Mouse (Mus musculus) kidney, adult 2 months (tissue): ENCODE data around the gene Asxl1. TPM values are rescaled to one million over a fixed set of nuclear protein-coding genes. Genes with fewer than 3 reads are reported as not detected.

Experiments
- DNase-seq: peaks from one replicate; pipeline ENCODE4 v3.0.0; 2021
- H3K27ac ChIP-seq: fragments of 200-500 bp; 2 replicates; pipeline ENCODE4 v1.5.1; 2012; ENCODE audit warnings: low read depth, low read length, control low read depth, inconsistent platforms; ENCODE audit not compliant: insufficient read depth
- H3K27me3 ChIP-seq: fragments of 200-500 bp; replicated peaks from 2 replicates; pipeline ENCODE4 v1.6.1; 2012; ENCODE audit warnings: mild to moderate bottlenecking, moderate library complexity, low read length, inconsistent platforms; ENCODE audit not compliant: control insufficient read depth, insufficient read depth
- H3K36me3 ChIP-seq: fragments of 200-500 bp; 2 replicates; pipeline ENCODE4 v1.6.1; 2012; ENCODE audit warnings: mild to moderate bottlenecking, moderate library complexity, low read length, inconsistent platforms; ENCODE audit not compliant: control insufficient read depth, insufficient read depth
- H3K4me1 ChIP-seq: fragments of 200-500 bp; 2 replicates; pipeline ENCODE4 v1.6.1; 2011; ENCODE audit warnings: low read length; ENCODE audit not compliant: control insufficient read depth, insufficient read depth
- H3K4me3 ChIP-seq: fragments of 200-500 bp; 2 replicates; pipeline ENCODE4 v1.5.1; 2011; ENCODE audit warnings: mild to moderate bottlenecking, low read depth, low read length, control low read depth; ENCODE audit not compliant: insufficient read depth
- CTCF ChIP-seq: fragments of 200-500 bp; conservative IDR thresholded peaks from 2 replicates; pipeline ENCODE4 v1.5.1; 2011; ENCODE audit warnings: low read depth, mild to moderate bottlenecking, control low read depth, low read length, moderate library complexity, mixed read lengths; ENCODE audit not compliant: insufficient read depth, insufficient read length
- POLR2A ChIP-seq: fragments of 200-500 bp; IDR thresholded peaks from one replicate; pipeline ENCODE4 v1.6.1; 2011; ENCODE audit warnings: low read depth, low read length, control low read depth
- WGBS: fragments of 180-500 bp; shearing (Covaris S2); methylation state at CpG from one replicate; pipeline ENCODE4 v1.1.7; 2018; 5-methylcytosine and 5-hydroxymethylcytosine counted together
- polyA plus RNA-seq: library from polyadenylated mRNA; depleted of rRNA; stranded (reverse); fragments of >200 nt; gene quantifications from 2 replicates; pipeline ENCODE4 v1.2.3, GENCODE M21; 2012; rRNA removed

Gene Asxl1
- polyA plus RNA-seq = 9.1 and 10.0 TPM in 2 replicates

GRCm38 (mm10) chr2:153345454-153346220 lies at the start of gene Asxl1:
Asxl1 (plus strand) TSS chr2:153345829.
- no peak for TF ChIP-seq POLR2A
- no peak for TF ChIP-seq CTCF
- peak; percentile 99 for DNase-seq
- WGBS = under 1% methylated on average over 65 of the region's 79 CpGs
- Histone ChIP-seq H3K4me1 (peaks cover 16% of the 10 kb centered on the region; the same call in 1 of the 2 replicates), H3K4me3 (peak within 1 kb of the TSS; percentile 95), H3K27me3 (no peaks in the 10 kb centered on the region), H3K36me3 (no peaks in the 10 kb centered on the region), H3K27ac (peak within 1 kb of the TSS; percentile 99)

GRCm38 (mm10) chr2:153297771-153298170 lies 47.9 kb upstream of the Asxl1 start:
- WGBS = 77% methylated on average over 4 of the region's 4 CpGs
- H3K36me3 ChIP-seq = no peaks in the 10 kb centered on the region
- no peak overlapping the region for H3K27ac ChIP-seq
- no peak overlapping the region for H3K4me3 ChIP-seq
- TF ChIP-seq CTCF = no peak
- no peak for TF ChIP-seq POLR2A
- H3K4me1 ChIP-seq = peaks cover 6% of the 10 kb centered on the region; the same call in 1 of the 2 replicates
- DNase-seq = no peak
- H3K27me3 ChIP-seq = no peaks in the 10 kb centered on the region

GRCm38 (mm10) chr2:153298460-153298859 lies 47.2 kb upstream of the Asxl1 start:
- WGBS = 50% methylated on average over 4 of the region's 4 CpGs
- Histone ChIP-seq H3K4me1 (peaks cover 6% of the 10 kb centered on the region; the same call in 1 of the 2 replicates), H3K27me3 (no peaks in the 10 kb centered on the region), H3K36me3 (no peaks in the 10 kb centered on the region), H3K4me3 (no peak overlapping the region), H3K27ac (peak overlapping the region; percentile 16; the same call in 1 of the 2 replicates)
- no peak for DNase-seq
- TF ChIP-seq CTCF = no peak
- TF ChIP-seq POLR2A = no peak

- H3K4me3 ChIP-seq = no peak overlapping the region
- H3K27me3 ChIP-seq = no peaks in the 10 kb centered on the region
- H3K36me3 ChIP-seq = no peaks in the 10 kb centered on the region
- DNase-seq = peak; percentile 29
- WGBS = 33% methylated on average over 4 of the region's 4 CpGs
- H3K4me1 ChIP-seq = peaks cover 6% of the 10 kb centered on the region; the same call in 1 of the 2 replicates
- no peak for TF ChIP-seq POLR2A
- TF ChIP-seq CTCF = 0 out of 2 replicates have a peak, but pooled peaks have one; percentile 23
- 0 out of 2 replicates have a peak overlapping the region, but pooled peaks have one; percentile 16 for H3K27ac ChIP-seq
Measured at GRCm38 (mm10) chr2:153298863-153299262, 46.8 kb upstream of the Asxl1 start.

DNA sequence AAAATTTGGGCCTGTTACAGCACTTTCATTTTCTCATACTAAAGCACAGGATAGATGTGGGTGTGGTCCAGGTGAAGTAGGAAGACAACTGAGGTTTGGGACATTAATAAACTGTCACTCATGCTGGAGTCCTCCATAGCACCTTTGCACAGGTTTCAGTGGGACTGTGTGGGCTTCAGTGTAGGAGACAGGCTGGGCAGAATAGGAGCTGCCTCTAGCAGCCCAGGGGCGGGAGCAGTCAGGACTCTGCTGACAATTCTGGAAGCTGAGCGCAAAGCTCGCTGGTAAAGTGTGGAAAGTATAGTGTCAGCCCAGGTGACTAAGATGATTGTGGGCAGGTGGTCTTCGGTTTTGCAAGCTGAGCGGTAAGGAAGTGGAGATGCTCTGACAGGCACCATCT lies 44.5 kb upstream of the Asxl1 start:
- WGBS = 86% methylated on average over 5 of the region's 5 CpGs
- Histone ChIP-seq H3K27ac (no peak overlapping the region), H3K4me1 (peaks cover 6% of the 10 kb centered on the region; the same call in 1 of the 2 replicates), H3K36me3 (no peaks in the 10 kb centered on the region), H3K27me3 (no peaks in the 10 kb centered on the region), H3K4me3 (no peak overlapping the region)
- no peak for TF ChIP-seq POLR2A
- no peak for TF ChIP-seq CTCF
- no peak for DNase-seq

DNA sequence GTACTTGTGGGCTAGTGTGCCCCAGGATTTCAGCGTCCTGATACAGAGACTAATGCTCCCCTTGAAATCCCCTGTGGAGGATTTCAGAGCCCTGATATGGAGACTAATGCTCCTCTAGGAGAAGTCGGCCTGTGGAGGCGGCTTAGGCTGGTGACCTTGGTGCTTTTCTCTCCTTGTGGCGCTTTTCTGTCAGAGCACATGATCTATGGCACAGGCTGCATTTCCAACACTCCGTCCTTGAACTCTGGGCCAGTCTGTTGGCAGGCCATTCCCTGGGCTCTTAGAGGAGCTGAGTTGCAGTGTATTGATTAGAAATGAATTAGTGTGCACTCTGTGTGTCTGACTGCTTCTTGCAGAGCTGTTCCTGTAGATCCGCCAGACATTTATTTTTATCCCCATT lies 40.4 kb upstream of the Asxl1 start:
- no peak for TF ChIP-seq POLR2A
- no peak for TF ChIP-seq CTCF
- DNase-seq = peak; percentile 39
- no peaks in the 10 kb centered on the region for H3K27me3 ChIP-seq
- H3K27ac ChIP-seq = no peak overlapping the region
- H3K36me3 ChIP-seq = no peaks in the 10 kb centered on the region
- 56% methylated on average over 6 of the region's 6 CpGs for WGBS
- H3K4me3 ChIP-seq = no peak overlapping the region
- no peaks in the 10 kb centered on the region; the same call in 1 of the 2 replicates for H3K4me1 ChIP-seq

DNA sequence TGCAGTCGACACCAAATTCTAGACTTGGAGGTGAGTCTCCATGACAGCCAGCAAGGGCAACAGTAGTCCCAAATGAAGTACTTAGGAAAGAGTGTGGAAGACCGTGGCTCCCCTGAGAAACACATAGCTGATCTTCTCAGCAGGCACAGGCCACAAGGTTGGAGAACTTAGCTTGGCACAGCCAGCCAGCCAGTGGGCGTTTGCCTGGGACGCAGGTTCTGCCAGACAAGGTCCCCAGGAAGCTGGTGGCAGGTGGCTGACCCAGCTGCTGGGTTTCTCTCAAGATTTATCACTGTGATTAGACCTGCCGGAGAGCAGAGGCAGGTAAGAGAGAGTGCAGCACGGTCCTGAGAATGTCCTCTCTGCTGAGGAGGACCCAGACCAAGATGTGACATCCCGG lies 37.0 kb upstream of the Asxl1 start:
- no peak overlapping the region for H3K27ac ChIP-seq
- H3K4me1 ChIP-seq = no peaks in the 10 kb centered on the region; the same call in 1 of the 2 replicates
- TF ChIP-seq POLR2A (no peak), CTCF (no peak)
- no peaks in the 10 kb centered on the region for H3K36me3 ChIP-seq
- no peak for DNase-seq
- 66% methylated on average over 7 of the region's 7 CpGs for WGBS
- H3K4me3 ChIP-seq = no peak overlapping the region
- H3K27me3 ChIP-seq = no peaks in the 10 kb centered on the region
